Mouse (Mus musculus) forebrain, postnatal 0 days (tissue): ENCODE measurements around the gene Chrd. TPM values are rescaled to one million over a fixed set of nuclear protein-coding genes. Genes with fewer than 3 reads are reported as not detected.
A peak's percentile ranks its signal among the peaks of the same experiment; 100 is the strongest.

Experiments used
- ATAC-seq: fragments of 200-750 bp; cut with Nextera tagmentation; 2 replicates; pipeline ENCODE4 v1.8.0; 2017; ENCODE audit warnings: mild to moderate bottlenecking, moderate library complexity
- DNase-seq: peaks from one replicate; pipeline ENCODE4 v3.0.0-alpha.2; 2015
- H3K27ac ChIP-seq: fragments of 300-500 bp; sonication (generic); 2 replicates; pipeline ENCODE4 v1.5.1; 2014; ENCODE audit warnings: low read depth, mild to moderate bottlenecking, antibody characterized with exemption, low read length, moderate library complexity, mixed read lengths
- H3K27me3 ChIP-seq: fragments of 300-500 bp; sonication (generic); 2 replicates; pipeline ENCODE4 v1.6.1; 2014; ENCODE audit warnings: mild to moderate bottlenecking, low read length, mixed read lengths; ENCODE audit not compliant: insufficient read depth
- H3K36me3 ChIP-seq: fragments of 300-500 bp; sonication (generic); 2 replicates; pipeline ENCODE4 v1.6.1; 2014; ENCODE audit warnings: mild to moderate bottlenecking, moderate library complexity; ENCODE audit not compliant: insufficient read depth
- H3K4me1 ChIP-seq: fragments of 300-500 bp; sonication (generic); 2 replicates; pipeline ENCODE4 v1.6.1; 2014; ENCODE audit warnings: antibody characterized with exemption; ENCODE audit not compliant: insufficient read depth
- H3K4me2 ChIP-seq: fragments of 300-500 bp; sonication (generic); 2 replicates; pipeline ENCODE4 v1.6.1; 2014; ENCODE audit warnings: low read depth, mild to moderate bottlenecking, moderate library complexity
- H3K4me3 ChIP-seq: fragments of 300-500 bp; sonication (generic); 2 replicates; pipeline ENCODE4 v1.5.1; 2014; ENCODE audit warnings: low read depth, low read length, mixed read lengths
- H3K9ac ChIP-seq: fragments of 300-500 bp; sonication (generic); 2 replicates; pipeline ENCODE4 v1.6.1; 2014; ENCODE audit warnings: mild to moderate bottlenecking
- H3K9me3 ChIP-seq: fragments of 300-500 bp; sonication (generic); 2 replicates; pipeline ENCODE4 v1.6.1; 2016; ENCODE audit warnings: low read length
- CTCF ChIP-seq: sonication (generic); IDR thresholded peaks from 2 replicates; pipeline ENCODE4 v1.5.1; 2016; ENCODE audit warnings: antibody characterized with exemption, control low read depth, low read depth
- WGBS: fragments of 180-500 bp; shearing (Covaris S2); extraction: QIAGEN DNeasy Blood & Tissue Kit; methylation state at CpG from one replicate; pipeline ENCODE4 v1.1.7; 2014; 5-methylcytosine and 5-hydroxymethylcytosine counted together
- polyA plus RNA-seq: library from polyadenylated mRNA; unstranded; fragments of >200 nt; fragmentation: Nextera tagmentation; extraction: Ambion mirVana; gene quantifications from 2 replicates; pipeline ENCODE4 v1.2.1, GENCODE M21; 2015
- total RNA-seq: library from RNA; depleted of rRNA; stranded (reverse); fragments of >200 nt; gene quantifications from 2 replicates; pipeline ENCODE4 v1.2.3, GENCODE M21; 2014

Chrd gene
- total and polyA plus RNA-seq, 2 experiments from 2014 or later = 3.4 to 15.8 TPM

DNA sequence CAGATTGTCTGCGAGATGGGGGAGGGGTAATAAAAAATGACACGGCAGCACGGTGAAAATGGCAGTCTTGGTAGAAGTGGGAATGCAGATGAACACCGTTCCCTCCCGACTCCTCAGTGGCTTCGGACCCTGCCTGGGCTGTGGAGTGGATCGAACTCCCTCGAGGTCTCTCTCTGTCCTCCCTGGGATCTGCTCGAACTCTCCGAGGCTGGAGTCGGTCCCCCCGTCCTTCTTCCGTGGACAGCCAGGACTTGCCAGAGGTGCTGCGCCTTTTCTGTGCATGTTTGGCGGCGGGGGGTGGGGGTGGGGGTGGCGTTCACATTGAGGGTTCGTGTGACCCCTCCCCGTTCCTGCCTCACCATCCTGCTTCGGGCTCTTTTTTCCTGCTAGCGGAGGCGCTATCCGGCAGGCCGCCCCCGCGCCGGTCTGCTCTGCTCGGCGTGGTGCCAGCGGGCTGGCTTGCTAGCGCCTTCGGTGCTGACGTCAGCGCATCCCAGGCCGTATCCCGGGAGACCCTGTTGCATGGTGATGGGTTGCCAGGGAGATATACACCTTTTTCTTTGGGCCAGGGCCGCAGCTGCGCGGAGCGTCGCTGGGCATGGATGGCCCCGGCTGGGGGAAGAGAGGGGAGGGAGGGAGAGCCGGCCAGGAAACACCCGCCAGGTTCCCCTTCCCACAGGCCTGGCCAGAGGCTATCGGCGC is 37.2 kb upstream of the Chrd start:
- peak overlapping the region; percentile 47 for H3K4me3 ChIP-seq
- ATAC-seq (peak; percentile 82), DNase-seq (peak; percentile 96)
- no peaks in the 10 kb centered on the region for H3K27me3 ChIP-seq
- peaks cover 24% of the 10 kb centered on the region for H3K36me3 ChIP-seq
- H3K27ac ChIP-seq = peak overlapping the region; percentile 79
- no peaks in the 10 kb centered on the region for H3K9me3 ChIP-seq
- peak overlapping the region; percentile 69 for H3K4me2 ChIP-seq
- peak overlapping the region; percentile 60 for H3K9ac ChIP-seq
- H3K4me1 ChIP-seq = peaks cover 7% of the 10 kb centered on the region; the same call in 1 of the 2 replicates
- no peak for TF ChIP-seq CTCF
- 1% methylated on average over 46 of the region's 46 CpGs for whole genome bisulfite sequencing

DNA sequence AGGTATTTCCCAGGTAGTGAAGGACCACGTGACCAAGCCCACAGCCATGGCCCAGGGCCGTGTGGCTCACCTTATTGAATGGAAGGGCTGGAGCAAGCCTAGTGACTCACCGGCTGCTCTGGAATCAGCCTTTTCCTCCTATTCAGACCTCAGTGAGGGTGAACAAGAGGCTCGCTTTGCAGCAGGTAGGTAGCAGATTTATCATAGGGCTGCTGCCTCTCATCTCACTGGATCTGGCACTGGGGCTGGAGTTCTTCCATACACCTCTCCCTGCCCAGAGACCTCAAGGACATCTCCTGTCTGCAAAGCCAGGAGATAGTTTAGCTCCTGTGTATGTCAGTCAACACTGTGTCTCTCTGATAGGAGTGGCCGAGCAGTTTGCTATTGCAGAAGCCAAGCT is 33.7 kb upstream of the Chrd start:
- Histone ChIP-seq H3K4me2 (no peak overlapping the region), H3K27ac (no peak overlapping the region), H3K9me3 (no peaks in the 10 kb centered on the region), H3K4me1 (peaks cover under 1% of the 10 kb centered on the region; the same call in 1 of the 2 replicates), H3K27me3 (no peaks in the 10 kb centered on the region), H3K4me3 (no peak overlapping the region), H3K36me3 (peaks cover 35% of the 10 kb centered on the region), H3K9ac (no peak overlapping the region)
- 88% methylated on average over 5 of the region's 5 CpGs for WGBS
- no peak for DNase-seq
- TF ChIP-seq CTCF = no peak
- ATAC-seq = no peak

DNA sequence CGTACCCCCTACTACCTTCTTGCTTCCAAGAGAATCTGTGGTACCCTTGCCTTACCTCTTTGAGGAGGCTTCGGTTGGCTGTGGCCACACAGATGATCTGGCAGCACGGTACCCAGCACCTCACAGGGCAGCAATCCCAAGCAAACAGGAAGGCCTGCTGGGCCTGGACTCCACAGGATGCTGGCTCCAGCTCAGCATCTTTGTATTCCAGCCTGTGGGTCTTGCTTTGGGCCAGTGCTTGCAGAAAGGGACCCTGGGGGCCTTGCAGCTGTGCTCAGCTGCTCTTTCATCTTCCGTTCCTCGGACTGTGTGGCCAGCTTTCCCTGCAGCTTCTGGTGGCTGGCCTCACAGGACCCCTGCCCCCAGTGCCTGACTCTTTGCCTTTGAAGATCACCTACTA is 32.9 kb upstream of the Chrd start:
- Histone ChIP-seq H3K4me1 (no peaks in the 10 kb centered on the region), H3K4me3 (no peak overlapping the region), H3K9ac (no peak overlapping the region), H3K4me2 (no peak overlapping the region), H3K9me3 (no peaks in the 10 kb centered on the region), H3K27ac (no peak overlapping the region), H3K36me3 (peaks cover 35% of the 10 kb centered on the region), H3K27me3 (no peaks in the 10 kb centered on the region)
- no peak for TF ChIP-seq CTCF
- no peak for DNase-seq
- WGBS = 38% methylated on average over 5 of the region's 5 CpGs
- ATAC-seq = no peak

DNA sequence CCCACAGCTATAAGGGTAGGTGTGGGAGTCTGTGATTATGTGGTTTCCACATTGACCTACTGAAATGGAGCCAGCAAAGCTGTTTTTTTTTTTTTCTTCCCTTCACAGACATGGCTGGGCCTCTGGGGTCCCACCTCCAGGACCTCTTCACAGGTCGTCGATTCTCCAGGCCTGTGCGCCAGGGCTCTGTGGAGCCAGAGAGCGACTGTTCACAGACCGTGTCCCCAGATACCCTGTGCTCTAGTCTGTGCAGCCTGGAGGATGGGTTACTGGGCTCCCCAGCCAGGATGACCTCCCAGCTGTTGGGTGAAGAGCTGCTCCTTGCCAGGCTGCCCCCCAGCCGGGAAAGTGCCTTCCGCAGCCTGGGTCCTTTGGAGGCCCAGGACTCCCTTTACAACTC is 31.6 kb upstream of the Chrd start:
- H3K4me1 ChIP-seq = no peaks in the 10 kb centered on the region
- peaks cover 35% of the 10 kb centered on the region for H3K36me3 ChIP-seq
- H3K9ac ChIP-seq = no peak overlapping the region
- no peaks in the 10 kb centered on the region for H3K9me3 ChIP-seq
- H3K27ac ChIP-seq = no peak overlapping the region
- H3K4me3 ChIP-seq = no peak overlapping the region
- no peak for TF ChIP-seq CTCF
- DNase-seq = no peak
- ATAC-seq = no peak
- H3K4me2 ChIP-seq = no peak overlapping the region
- H3K27me3 ChIP-seq = no peaks in the 10 kb centered on the region
- WGBS = 43% methylated on average over 7 of the region's 7 CpGs

DNA sequence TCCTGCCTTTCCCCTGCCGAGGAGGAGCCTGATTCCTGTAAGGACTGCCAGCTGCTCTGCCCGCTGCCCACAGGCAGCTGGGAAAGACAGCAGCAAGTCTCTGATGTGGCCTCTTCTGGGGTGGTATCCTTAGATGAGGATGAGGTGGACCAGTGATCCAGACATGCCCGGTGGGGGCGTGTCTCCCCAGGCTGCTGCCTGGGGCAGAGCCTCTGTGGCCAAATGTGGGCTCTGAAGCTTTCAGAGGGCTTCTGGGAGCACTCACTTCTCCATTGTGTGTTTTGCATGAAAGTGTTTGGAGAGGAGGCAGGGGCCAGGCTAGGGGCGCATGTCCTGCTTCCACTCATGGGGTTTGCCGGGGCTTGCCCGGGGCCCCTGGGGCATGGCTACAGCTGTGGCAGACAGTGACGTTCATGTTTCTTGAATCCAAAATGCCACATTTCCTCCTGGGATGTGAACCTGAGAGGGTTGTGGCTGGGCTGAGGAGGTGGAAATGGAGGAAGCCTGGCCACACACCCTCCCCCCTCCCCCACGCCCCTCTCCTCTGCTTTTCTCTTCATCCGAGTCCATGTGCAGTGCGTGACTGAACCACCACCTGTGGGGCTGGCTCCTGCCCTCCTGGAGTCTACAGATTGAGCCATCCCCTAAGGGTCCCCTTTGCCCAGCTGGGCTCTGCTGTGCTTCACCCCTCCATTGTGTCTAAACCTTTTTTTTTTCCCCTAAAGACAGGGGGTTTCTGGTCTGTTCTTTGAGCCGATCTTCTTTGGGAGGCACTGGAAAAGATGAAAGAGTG is 31.0 kb upstream of the Chrd start:
- TF ChIP-seq CTCF = no peak
- no peaks in the 10 kb centered on the region for H3K9me3 ChIP-seq
- H3K4me1 ChIP-seq = no peaks in the 10 kb centered on the region
- H3K27ac ChIP-seq = no peak overlapping the region
- no peak for DNase-seq
- no peak overlapping the region for H3K4me2 ChIP-seq
- peaks cover 39% of the 10 kb centered on the region for H3K36me3 ChIP-seq
- H3K27me3 ChIP-seq = no peaks in the 10 kb centered on the region
- H3K9ac ChIP-seq = no peak overlapping the region
- WGBS = 17% methylated on average over 11 of the region's 12 CpGs
- peak; percentile 10; the same call in 1 of the 2 replicates for ATAC-seq
- H3K4me3 ChIP-seq = no peak overlapping the region

DNA sequence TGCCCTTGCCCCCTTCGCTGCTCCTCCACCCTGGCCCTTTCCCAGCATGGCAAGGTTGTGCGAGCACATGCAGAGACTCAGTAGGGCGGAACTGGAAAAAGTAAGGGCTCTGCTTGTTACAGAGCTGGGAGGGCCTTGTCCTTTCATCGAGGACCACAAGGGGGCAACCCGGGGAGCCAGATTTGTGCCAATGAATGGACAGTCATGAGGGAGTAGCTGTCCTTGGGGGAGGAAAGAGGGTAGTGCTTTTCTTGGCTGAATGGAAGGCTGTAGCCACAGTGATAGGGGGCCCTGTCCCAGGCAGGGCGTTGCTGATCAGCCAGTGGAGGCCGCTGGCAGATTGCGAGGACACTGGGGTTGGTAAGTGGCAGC is 30.4 kb upstream of the Chrd start:
- Histone ChIP-seq H3K4me2 (no peak overlapping the region), H3K27ac (no peak overlapping the region)

DNA sequence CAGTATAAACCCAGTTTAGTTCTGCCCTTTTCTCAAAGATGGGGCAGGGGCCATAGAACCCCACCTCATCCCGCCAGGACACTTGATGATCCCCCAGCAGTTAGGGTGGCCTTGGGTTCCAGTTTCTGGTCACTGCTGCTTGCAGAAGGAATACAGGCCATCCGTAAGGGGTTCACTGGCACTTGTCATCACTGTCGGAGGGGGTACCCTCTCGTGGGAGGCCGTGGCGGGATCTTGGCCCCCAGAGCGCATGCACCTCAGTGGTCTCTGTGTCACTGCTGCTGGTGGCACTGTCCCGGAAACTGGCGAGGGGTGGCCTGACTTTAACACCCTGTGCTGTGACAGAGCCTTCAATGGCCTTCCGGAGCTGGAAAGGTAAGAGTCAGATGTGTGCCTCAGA is 29.9 kb upstream of the Chrd start:
- 92% methylated on average over 10 of the region's 10 CpGs for WGBS
- no peaks in the 10 kb centered on the region for H3K27me3 ChIP-seq
- no peak for DNase-seq
- H3K36me3 ChIP-seq = peaks cover 50% of the 10 kb centered on the region
- no peak overlapping the region for H3K4me3 ChIP-seq
- no peaks in the 10 kb centered on the region for H3K9me3 ChIP-seq
- H3K9ac ChIP-seq = no peak overlapping the region
- no peaks in the 10 kb centered on the region for H3K4me1 ChIP-seq
- TF ChIP-seq CTCF = no peak
- ATAC-seq = no peak
- H3K4me2 ChIP-seq = no peak overlapping the region
- H3K27ac ChIP-seq = no peak overlapping the region

More for the DNA sequence above, 30.4 kb upstream of the Chrd start:
- no peaks in the 10 kb centered on the region for H3K4me1 ChIP-seq
- no peaks in the 10 kb centered on the region for H3K9me3 ChIP-seq
- peak; percentile 80 for ATAC-seq
- TF ChIP-seq CTCF = peak; percentile 78
- DNase-seq = peak; percentile 71
- no peaks in the 10 kb centered on the region for H3K27me3 ChIP-seq
- no peak overlapping the region for H3K9ac ChIP-seq
- 8% methylated on average over 8 of the region's 8 CpGs for WGBS
- H3K36me3 ChIP-seq = peaks cover 44% of the 10 kb centered on the region
- H3K4me3 ChIP-seq = no peak overlapping the region
